Mouse (Mus musculus): Measurements from ENCODE around the gene Zic1.

DNA sequence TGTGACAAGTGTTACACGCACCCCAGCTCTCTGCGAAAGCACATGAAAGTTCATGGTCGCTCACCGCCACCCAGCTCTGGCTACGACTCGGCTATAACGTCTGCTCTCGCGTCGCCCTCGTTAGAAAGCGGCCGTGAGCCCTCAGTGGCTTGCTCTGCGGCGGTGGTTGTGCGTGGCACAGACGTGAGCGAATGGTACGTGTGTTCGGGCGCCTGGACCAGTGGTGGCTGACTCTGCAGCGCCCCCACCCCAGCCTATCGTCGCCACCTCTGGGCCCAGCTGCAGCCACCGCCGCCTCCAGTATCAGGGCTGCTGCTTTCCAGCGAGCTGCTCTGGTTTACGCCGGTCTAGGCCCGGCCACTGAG is 18.5 kb upstream of the Zic1 start:
- TF ChIP-seq MAFK (IDR thresholded peaks at IDR 0.05; ENCODE audit: insufficient read depth, low read depth, low read length) (no peak), HCFC1 (IDR thresholded peaks at IDR 0.05; ENCODE audit: borderline replicate concordance, insufficient read depth, low read length) (no peak), ZNF384 (IDR thresholded peaks at IDR 0.05; ENCODE audit: low read depth, low read length) (no peak)

Data from ES-E14 (cell line).